Mouse (Mus musculus): ENCODE results near the gene Ddx39b. TPM values are rescaled to one million over a fixed set of nuclear protein-coding genes. Genes with fewer than 3 reads are reported as not detected.

Ddx39b gene
- polyA plus RNA-seq, 1 experiment = 268 TPM

GRCm38 (mm10) chr17:35250348-35251120 is 9.0 kb downstream of the Ddx39b start:
- Histone ChIP-seq H3K36me3 (ENCODE audit: control insufficient read depth, insufficient read depth) (peaks cover 39% of the 10 kb centered on the region), H3K79me2 (ENCODE audit: control insufficient read depth, insufficient read depth) (peaks cover 22% of the 10 kb centered on the region), H3K4me2 (ENCODE audit: low read depth) (no peak overlapping the region), H3ac (ENCODE audit: control insufficient read depth, insufficient read length) (no peak overlapping the region), H3K4me3 (no peak overlapping the region), H3K27me3 (ENCODE audit: control insufficient read depth, insufficient read depth, insufficient read length) (no peaks in the 10 kb centered on the region)
- no peak for TF ChIP-seq CEBPB (IDR thresholded peaks at IDR 0.05; ENCODE audit: insufficient read depth, poor library complexity, severe bottlenecking)
- peak; percentile 60 for TF ChIP-seq POLR2A (IDR thresholded peaks at IDR 0.05; ENCODE audit: insufficient read length, low read depth)
- TF ChIP-seq TCF3 (IDR thresholded peaks at IDR 0.05; ENCODE audit: insufficient read length, low read depth) = no peak
- TF ChIP-seq POLR2AphosphoS2 (IDR thresholded peaks at IDR 0.05; ENCODE audit: insufficient read length, low read depth) = peak; percentile 78

GRCm38 (mm10) chr17:35251162-35251719 is 9.7 kb downstream of the Ddx39b start:
- Histone ChIP-seq H3K36me3 (ENCODE audit: control insufficient read depth, insufficient read depth) (peaks cover 33% of the 10 kb centered on the region), H3ac (ENCODE audit: control insufficient read depth, insufficient read length) (no peak overlapping the region), H3K79me2 (ENCODE audit: control insufficient read depth, insufficient read depth) (peaks cover 15% of the 10 kb centered on the region), H3K4me2 (ENCODE audit: low read depth) (no peak overlapping the region), H3K4me3 (no peak overlapping the region), H3K27me3 (ENCODE audit: control insufficient read depth, insufficient read depth, insufficient read length) (no peaks in the 10 kb centered on the region)
- TF ChIP-seq POLR2A (IDR thresholded peaks at IDR 0.05; ENCODE audit: insufficient read length, low read depth) (no peak), E2F4 (IDR thresholded peaks at IDR 0.05; ENCODE audit: insufficient read depth) (no peak), TCF3 (IDR thresholded peaks at IDR 0.05; ENCODE audit: insufficient read length, low read depth) (no peak)

- Histone ChIP-seq H3K79me2 (ENCODE audit: control insufficient read depth, insufficient read depth) (peaks cover 7% of the 10 kb centered on the region), H3K27me3 (ENCODE audit: control insufficient read depth, insufficient read depth, insufficient read length) (no peaks in the 10 kb centered on the region), H3K36me3 (ENCODE audit: control insufficient read depth, insufficient read depth) (peaks cover 26% of the 10 kb centered on the region), H3K4me2 (ENCODE audit: low read depth) (no peak overlapping the region), H3K4me3 (no peak overlapping the region), H3ac (ENCODE audit: control insufficient read depth, insufficient read length) (no peak overlapping the region)
- no peak for TF ChIP-seq CEBPB (IDR thresholded peaks at IDR 0.05; ENCODE audit: insufficient read depth, poor library complexity, severe bottlenecking)
- no peak for TF ChIP-seq TCF3 (IDR thresholded peaks at IDR 0.05; ENCODE audit: insufficient read length, low read depth)
- no peak for TF ChIP-seq MYOG (IDR thresholded peaks at IDR 0.05; ENCODE audit: control insufficient read depth in 1 of 3, insufficient read depth in 1 of 3, insufficient read length in 2 of 3, low read depth in 2 of 3)
- no peak for TF ChIP-seq MAX (IDR thresholded peaks at IDR 0.05; ENCODE audit: low read depth)
- TF ChIP-seq MYOD1 (IDR thresholded peaks at IDR 0.05; ENCODE audit: control insufficient read depth in 1 of 3, insufficient read length in 2 of 3, low read depth in 2 of 3) = no peak
- TF ChIP-seq TCF12 (IDR thresholded peaks at IDR 0.05; ENCODE audit: insufficient read depth, poor library complexity, severe bottlenecking) = no peak
- TF ChIP-seq REST (IDR thresholded peaks at IDR 0.05; ENCODE audit: insufficient read depth, insufficient read length) = no peak
- TF ChIP-seq SRF (IDR thresholded peaks at IDR 0.05; ENCODE audit: control insufficient read depth, insufficient read length, low read depth) = no peak
- TF ChIP-seq POLR2AphosphoS2 (IDR thresholded peaks at IDR 0.05; ENCODE audit: insufficient read length, low read depth) = no peak
- no peak for TF ChIP-seq USF1 (IDR thresholded peaks at IDR 0.05; ENCODE audit: low read depth)
- no peak for TF ChIP-seq POLR2A (IDR thresholded peaks at IDR 0.05; ENCODE audit: insufficient read length, low read depth)
- TF ChIP-seq E2F4 (IDR thresholded peaks at IDR 0.05; ENCODE audit: insufficient read depth) = no peak
Observed at GRCm38 (mm10) chr17:35251981-35252380, 10.4 kb downstream of the Ddx39b start.

GRCm38 (mm10) chr17:35252619-35253292 is 11.2 kb downstream of the Ddx39b start:
- Histone ChIP-seq H3K79me2 (ENCODE audit: control insufficient read depth, insufficient read depth) (peaks cover 2% of the 10 kb centered on the region), H3ac (ENCODE audit: control insufficient read depth, insufficient read length) (no peak overlapping the region), H3K36me3 (ENCODE audit: control insufficient read depth, insufficient read depth) (peaks cover 18% of the 10 kb centered on the region), H3K4me3 (no peak overlapping the region), H3K4me2 (ENCODE audit: low read depth) (no peak overlapping the region), H3K27me3 (ENCODE audit: control insufficient read depth, insufficient read depth, insufficient read length) (no peaks in the 10 kb centered on the region)
- TF ChIP-seq TCF3 (IDR thresholded peaks at IDR 0.05; ENCODE audit: insufficient read length, low read depth) (no peak), SRF (IDR thresholded peaks at IDR 0.05; ENCODE audit: control insufficient read depth, insufficient read length, low read depth) (no peak), POLR2AphosphoS2 (IDR thresholded peaks at IDR 0.05; ENCODE audit: insufficient read length, low read depth) (peak; percentile 72), POLR2A (IDR thresholded peaks at IDR 0.05; ENCODE audit: insufficient read length, low read depth) (peak; percentile 17)

- H3K4me2 ChIP-seq (ENCODE audit: low read depth) = no peak overlapping the region
- no peak overlapping the region for H3K4me3 ChIP-seq
- H3K79me2 ChIP-seq (ENCODE audit: control insufficient read depth, insufficient read depth) = no peaks in the 10 kb centered on the region
- H3K27me3 ChIP-seq (ENCODE audit: control insufficient read depth, insufficient read depth, insufficient read length) = no peaks in the 10 kb centered on the region
- peaks cover 16% of the 10 kb centered on the region for H3K36me3 ChIP-seq (ENCODE audit: control insufficient read depth, insufficient read depth)
- TF ChIP-seq TCF12 (IDR thresholded peaks at IDR 0.05; ENCODE audit: insufficient read depth, poor library complexity, severe bottlenecking) (no peak), MYOD1 (IDR thresholded peaks at IDR 0.05; ENCODE audit: control insufficient read depth in 1 of 3, insufficient read length in 2 of 3, low read depth in 2 of 3) (no peak), CEBPB (IDR thresholded peaks at IDR 0.05; ENCODE audit: insufficient read depth, poor library complexity, severe bottlenecking) (no peak), POLR2AphosphoS2 (IDR thresholded peaks at IDR 0.05; ENCODE audit: insufficient read length, low read depth) (peak; percentile 91), MAX (IDR thresholded peaks at IDR 0.05; ENCODE audit: low read depth) (no peak), POLR2A (IDR thresholded peaks at IDR 0.05; ENCODE audit: insufficient read length, low read depth) (peak; percentile 36)
- H3ac ChIP-seq (ENCODE audit: control insufficient read depth, insufficient read length) = no peak overlapping the region
Observed at GRCm38 (mm10) chr17:35253293-35254093, 11.9 kb downstream of the Ddx39b start.
